Mouse (Mus musculus) embryo, embryonic 11.5 days (tissue): ENCODE results near the gene Olfr470.
"Not testable (repeated sequence)": the region's sequence is repeated elsewhere in the genome, so short reads cannot be mapped to it uniquely, and the experiment has no call there.

Source experiments
- DNase-seq: peaks from one replicate; pipeline ENCODE4 v3.0.0-alpha.2; 2012; ENCODE audit warnings: low read depth, low spot score

The Olfr470 gene

GRCm38 (mm10) chr7:107847390-107847789 lies at the start of gene Olfr470:
Gene Olfr470 (minus strand): TSS chr7:107847490.
- DNase-seq = not testable (repeated sequence)

GRCm38 (mm10) chr7:107841719-107842118 lies 5.6 kb downstream of the Olfr470 start:
- no peak for DNase-seq

GRCm38 (mm10) chr7:107825441-107825840 lies 21.8 kb downstream of the Olfr470 start, which contains the start of gene Olfr469:
Gene Olfr469 (minus strand): TSS chr7:107825541.
- not testable (repeated sequence) for DNase-seq

GRCm38 (mm10) chr7:107823867-107824266 lies 23.4 kb downstream of the Olfr470 start:
- not testable (repeated sequence) for DNase-seq

GRCm38 (mm10) chr7:107819442-107819841 lies 27.8 kb downstream of the Olfr470 start:
- DNase-seq = no peak

GRCm38 (mm10) chr7:107811963-107812362 lies 35.3 kb downstream of the Olfr470 start, which contains the start of gene Olfr467:
Gene Olfr467 (plus strand): TSS chr7:107812263.
- DNase-seq = no peak

- peak; percentile 19 for DNase-seq
These were observed 45.2 kb downstream of the Olfr470 start for GRCm38 (mm10) chr7:107802138-107802537.

- DNase-seq = no peak
These were observed 46.2 kb downstream of the Olfr470 start, which contains the start of gene Ovch2 for GRCm38 (mm10) chr7:107801108-107801507. Gene Ovch2 (minus strand): TSS chr7:107801208.

GRCm38 (mm10) chr7:107796500-107796899 lies 50.8 kb downstream of the Olfr470 start:
- DNase-seq = no peak
